Mouse (Mus musculus) hindbrain, embryonic 11.5 days (tissue): ENCODE data around the gene Ly6g6f. TPM values are rescaled to one million over a fixed set of nuclear protein-coding genes. Genes with fewer than 3 reads are reported as not detected.

Source experiments
- ATAC-seq: fragments of 200-750 bp; cut with Nextera tagmentation; 2 replicates; pipeline ENCODE4 v1.8.0; 2017; ENCODE audit warnings: mild to moderate bottlenecking, moderate TSS enrichment, moderate library complexity; ENCODE audit not compliant: low FRiP score
- DNase-seq: peaks from one replicate; pipeline ENCODE4 v3.0.0-alpha.2; 2015; ENCODE audit warnings: low spot score
- H3K27ac ChIP-seq: fragments of 300-500 bp; sonication (generic); 2 replicates; pipeline ENCODE4 v1.5.1; 2014; ENCODE audit warnings: mild to moderate bottlenecking, low read depth, low read length
- H3K27me3 ChIP-seq: fragments of 300-500 bp; sonication (generic); 2 replicates; pipeline ENCODE4 v1.6.1; 2014; ENCODE audit warnings: mild to moderate bottlenecking, low read length, moderate library complexity, mixed read lengths; ENCODE audit not compliant: control insufficient read depth, insufficient read depth
- H3K36me3 ChIP-seq: fragments of 300-500 bp; sonication (generic); 2 replicates; pipeline ENCODE4 v1.6.1; 2014; ENCODE audit warnings: mild to moderate bottlenecking, low read length, moderate library complexity, mixed read lengths; ENCODE audit not compliant: control insufficient read depth, insufficient read depth
- H3K4me1 ChIP-seq: fragments of 300-500 bp; sonication (generic); replicated peaks from 2 replicates; pipeline ENCODE4 v1.6.1; 2014; ENCODE audit warnings: low read length, mixed read lengths; ENCODE audit not compliant: control insufficient read depth, insufficient read depth
- H3K4me2 ChIP-seq: fragments of 300-500 bp; sonication (generic); replicated peaks from 2 replicates; pipeline ENCODE4 v1.6.1; 2014; ENCODE audit warnings: mild to moderate bottlenecking, low read depth, low read length
- H3K4me3 ChIP-seq: fragments of 300-500 bp; sonication (generic); 2 replicates; pipeline ENCODE4 v1.5.1; 2014; ENCODE audit warnings: low read depth, low read length
- H3K9ac ChIP-seq: fragments of 300-500 bp; sonication (generic); 2 replicates; pipeline ENCODE4 v1.6.1; 2014; ENCODE audit warnings: low read depth, low read length
- H3K9me3 ChIP-seq: fragments of 300-500 bp; sonication (generic); 2 replicates; pipeline ENCODE4 v1.6.1; 2016; ENCODE audit warnings: low read length; ENCODE audit not compliant: control insufficient read depth
- WGBS: fragments of 180-500 bp; shearing (Covaris S2); extraction: QIAGEN DNeasy Blood & Tissue Kit; methylation state at CpG from one replicate; pipeline ENCODE4 v1.1.7; 2014; 5-methylcytosine and 5-hydroxymethylcytosine counted together
- polyA plus RNA-seq: library from polyadenylated mRNA; unstranded; fragments of >200 nt; fragmentation: Nextera tagmentation; extraction: Ambion mirVana; gene quantifications from 2 replicates; pipeline ENCODE4 v1.2.1, GENCODE M21; 2014

Ly6g6f gene
- polyA plus RNA-seq, 1 experiment from 2014 or later: 0.29 TPM

- H3K27ac ChIP-seq: peak within 1 kb of the TSS; percentile 95
- peaks cover 7% of the 10 kb centered on the region; the same call in 1 of the 2 replicates for H3K4me1 ChIP-seq
- H3K4me3 ChIP-seq: peak within 1 kb of the TSS; percentile 54
- no peaks in the 10 kb centered on the region for H3K27me3 ChIP-seq
- DNase-seq (peak; percentile 96), ATAC-seq (peak; percentile 98)
- H3K4me2 ChIP-seq: peak within 1 kb of the TSS; percentile 47
- 3% methylated on average over 61 of the region's 67 CpGs for WGBS
- peak within 1 kb of the TSS; percentile 83 for H3K9ac ChIP-seq
- H3K9me3 ChIP-seq: no peaks in the 10 kb centered on the region
- H3K36me3 ChIP-seq: 0 out of 2 replicates have a peak, but pooled peaks cover 6% of the 10 kb centered on the region
These were observed 3.6 kb upstream of the Ly6g6f start, which contains the start of gene Abhd16a for GRCm38 (mm10) chr17:35088825-35089644. Gene Abhd16a, plus strand, starts transcription at chr17:35089263.

DNA sequence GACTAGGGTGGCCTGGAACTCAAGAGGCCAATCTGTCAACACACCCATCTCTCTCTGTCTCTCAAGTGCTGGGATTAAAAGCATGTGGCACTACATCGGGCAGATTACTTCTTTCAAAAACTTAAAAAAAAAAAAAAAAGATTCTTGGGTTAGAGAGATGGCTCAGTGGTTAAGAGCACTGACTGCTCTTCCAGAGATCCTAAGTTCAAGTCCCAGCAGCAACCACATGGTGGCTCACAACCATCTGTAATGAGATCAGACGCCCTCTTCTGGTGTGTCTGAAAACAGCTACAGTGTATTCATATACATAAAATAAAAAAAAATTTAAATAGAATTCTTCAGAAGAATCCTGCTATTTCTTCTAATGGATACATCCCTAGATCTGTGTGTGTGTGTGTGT is 2.7 kb upstream of the Ly6g6f start:
- WGBS: 64% methylated on average over 2 of the region's 2 CpGs
- Histone ChIP-seq H3K4me1 (peaks cover 7% of the 10 kb centered on the region; the same call in 1 of the 2 replicates), H3K27ac (no peak overlapping the region), H3K36me3 (0 out of 2 replicates have a peak, but pooled peaks cover 6% of the 10 kb centered on the region), H3K9ac (no peak overlapping the region), H3K9me3 (no peaks in the 10 kb centered on the region), H3K4me3 (no peak overlapping the region), H3K27me3 (no peaks in the 10 kb centered on the region), H3K4me2 (no peak overlapping the region)
- ATAC-seq: no peak
- DNase-seq: no peak

- H3K4me2 ChIP-seq: no peak overlapping the region
- no peak overlapping the region for H3K4me3 ChIP-seq
- no peaks in the 10 kb centered on the region for H3K9me3 ChIP-seq
- H3K27ac ChIP-seq: no peak overlapping the region
- no peak for DNase-seq
- H3K9ac ChIP-seq: no peak overlapping the region
- H3K36me3 ChIP-seq: no peaks in the 10 kb centered on the region
- H3K4me1 ChIP-seq: no peaks in the 10 kb centered on the region
- no peaks in the 10 kb centered on the region for H3K27me3 ChIP-seq
- WGBS: 86% methylated on average over 3 of the region's 3 CpGs
- ATAC-seq: no peak
These were observed 1.4 kb downstream of the Ly6g6f start for GRCm38 (mm10) chr17:35083929-35084497.

DNA sequence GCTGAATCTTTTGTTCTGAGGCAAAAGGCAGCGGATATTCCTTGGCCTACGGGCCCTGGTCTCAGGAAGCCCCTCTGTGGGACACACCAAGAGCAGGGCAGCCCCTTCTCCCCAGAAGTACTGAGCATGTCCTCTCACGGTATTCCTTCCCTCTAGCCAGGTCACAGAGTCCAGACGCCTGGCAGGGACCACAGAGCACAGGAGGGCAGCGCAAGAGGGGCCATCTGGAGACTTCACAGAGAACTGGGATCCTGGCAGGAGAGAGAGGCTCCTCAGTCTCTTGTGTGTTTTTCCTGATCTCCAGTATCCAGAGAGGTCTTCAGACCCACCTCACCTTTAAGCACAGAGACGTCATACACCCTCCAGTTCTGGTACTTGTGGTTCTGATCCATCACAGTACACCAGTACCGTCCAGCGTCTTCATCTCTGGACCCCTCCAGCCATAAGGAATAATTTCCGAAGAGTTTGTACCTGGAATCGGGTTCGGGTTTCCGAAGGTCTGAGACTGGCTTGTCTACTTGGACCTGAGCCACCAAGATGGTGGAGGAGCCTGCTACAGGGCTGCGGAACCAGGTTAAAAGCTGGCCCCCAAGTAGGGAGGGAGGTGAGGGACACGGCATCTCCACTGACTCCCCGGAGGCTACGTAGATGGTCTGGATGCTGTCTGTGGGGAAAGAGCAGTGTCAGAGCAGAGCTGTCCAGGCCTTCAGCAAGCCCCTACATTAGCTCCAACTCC is 2.4 kb downstream of the Ly6g6f start:
- DNase-seq: no peak
- WGBS: 86% methylated on average over 16 of the region's 16 CpGs
- ATAC-seq: no peak

DNA sequence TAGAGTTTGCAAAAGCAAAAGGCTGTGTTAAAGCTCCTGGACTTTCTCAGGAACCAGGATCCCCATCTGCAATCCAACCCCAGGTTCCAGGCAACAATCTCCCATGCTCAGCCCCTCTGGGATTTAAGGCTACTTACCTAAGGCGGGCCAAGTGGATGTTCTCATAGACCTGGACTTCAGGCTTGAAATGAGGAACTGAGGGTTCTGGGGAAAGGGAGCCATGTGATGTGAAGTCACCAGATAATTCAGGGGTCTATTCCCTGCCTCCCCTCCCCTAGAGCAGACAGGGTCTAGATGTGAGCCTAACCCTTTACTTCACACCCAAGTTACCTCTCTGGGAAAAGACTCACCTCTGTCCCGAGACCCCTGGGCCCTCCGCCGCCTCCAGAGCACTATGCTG is 4.7 kb downstream of the Ly6g6f start:
- no peak for ATAC-seq
- Histone ChIP-seq H3K4me3 (no peak overlapping the region), H3K9ac (no peak overlapping the region), H3K27ac (no peak overlapping the region), H3K4me1 (0 out of 2 replicates have a peak, but pooled peaks cover 7% of the 10 kb centered on the region), H3K27me3 (no peaks in the 10 kb centered on the region), H3K4me2 (no peak overlapping the region), H3K36me3 (no peaks in the 10 kb centered on the region), H3K9me3 (no peaks in the 10 kb centered on the region)
- no peak for DNase-seq
- WGBS: 62% methylated on average over 4 of the region's 4 CpGs

More for the DNA sequence above, 2.4 kb downstream of the Ly6g6f start:
- Histone ChIP-seq H3K36me3 (no peaks in the 10 kb centered on the region), H3K4me1 (0 out of 2 replicates have a peak, but pooled peaks cover 2% of the 10 kb centered on the region), H3K27ac (no peak overlapping the region), H3K4me3 (no peak overlapping the region), H3K27me3 (no peaks in the 10 kb centered on the region), H3K9me3 (no peaks in the 10 kb centered on the region), H3K4me2 (no peak overlapping the region), H3K9ac (no peak overlapping the region)

GRCm38 (mm10) chr17:35080248-35080647 is 5.2 kb downstream of the Ly6g6f start:
- Histone ChIP-seq H3K9ac (0 out of 2 replicates have a peak overlapping the region, but pooled peaks have one; percentile 21), H3K27me3 (no peaks in the 10 kb centered on the region), H3K27ac (no peak overlapping the region), H3K36me3 (no peaks in the 10 kb centered on the region), H3K9me3 (no peaks in the 10 kb centered on the region), H3K4me2 (no peak overlapping the region), H3K4me1 (0 out of 2 replicates have a peak, but pooled peaks cover 7% of the 10 kb centered on the region), H3K4me3 (no peak overlapping the region)
- DNase-seq (no peak), ATAC-seq (no peak)
- WGBS: 71% methylated on average over 6 of the region's 6 CpGs

GRCm38 (mm10) chr17:35079778-35080177 is 5.6 kb downstream of the Ly6g6f start:
- Histone ChIP-seq H3K9ac (0 out of 2 replicates have a peak overlapping the region, but pooled peaks have one; percentile 21), H3K4me2 (no peak overlapping the region), H3K4me3 (no peak overlapping the region), H3K4me1 (0 out of 2 replicates have a peak, but pooled peaks cover 7% of the 10 kb centered on the region), H3K9me3 (no peaks in the 10 kb centered on the region), H3K36me3 (no peaks in the 10 kb centered on the region), H3K27ac (no peak overlapping the region), H3K27me3 (no peaks in the 10 kb centered on the region)
- no peak for ATAC-seq
- no peak for DNase-seq
- 74% methylated on average over 9 of the region's 9 CpGs for WGBS

GRCm38 (mm10) chr17:35077786-35078233 is 7.6 kb downstream of the Ly6g6f start, which contains the start of gene Ly6g6d:
Gene Ly6g6d, minus strand, starts transcription at chr17:35078065.
- Histone ChIP-seq H3K4me3 (no peak within 1 kb of the TSS; the same call in 1 of the 2 replicates), H3K36me3 (no peaks in the 10 kb centered on the region), H3K27me3 (no peaks in the 10 kb centered on the region), H3K4me2 (peak within 1 kb of the TSS; percentile 26), H3K9ac (peak within 1 kb of the TSS; percentile 25), H3K27ac (no peak within 1 kb of the TSS), H3K4me1 (0 out of 2 replicates have a peak, but pooled peaks cover 7% of the 10 kb centered on the region), H3K9me3 (no peaks in the 10 kb centered on the region)
- ATAC-seq: peak; percentile 33; the same call in 1 of the 2 replicates
- WGBS: 9% methylated on average over 14 of the region's 14 CpGs
- DNase-seq: peak; percentile 53
